Mouse (Mus musculus): ENCODE measurements at regions not wholly inside any gene's neighbourhood (a gene's known extent, or its start where the extent isn't known, plus 50 kb on each side); places are given as distances from the start of the nearest gene placed in this dataset.

GRCm38 (mm10) chr11:111281237-111282160 lies 215.5 kb downstream of the Kcnj2 start:
- no peak for DNase-seq

- no peak for DNase-seq
Observed at GRCm38 (mm10) chr11:111282283-111282682, 216.3 kb downstream of the Kcnj2 start.

GRCm38 (mm10) chr11:111290537-111290936 lies 224.6 kb downstream of the Kcnj2 start:
- no peak for DNase-seq

DNA sequence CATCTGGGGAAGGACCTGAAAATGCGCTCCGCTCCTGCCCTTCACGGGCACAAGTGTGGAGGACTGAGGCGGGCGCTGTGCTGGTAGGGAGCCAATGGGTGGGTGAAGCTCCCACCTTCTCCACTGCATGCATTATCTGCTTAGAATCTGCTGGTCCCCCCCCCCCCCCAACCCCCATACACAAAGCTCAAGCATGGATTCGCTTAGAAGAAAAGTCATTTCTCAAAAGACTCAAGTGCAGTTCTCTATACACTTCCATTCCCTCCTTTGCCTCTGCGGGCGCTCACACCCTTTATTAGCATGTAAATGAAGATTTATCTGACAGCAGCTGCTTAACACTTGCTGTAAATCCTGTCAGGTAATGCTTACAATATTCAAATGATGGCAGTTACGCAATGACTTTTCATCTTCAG lies 230.4 kb downstream of the Kcnj2 start:
- DNase-seq = no peak

DNA sequence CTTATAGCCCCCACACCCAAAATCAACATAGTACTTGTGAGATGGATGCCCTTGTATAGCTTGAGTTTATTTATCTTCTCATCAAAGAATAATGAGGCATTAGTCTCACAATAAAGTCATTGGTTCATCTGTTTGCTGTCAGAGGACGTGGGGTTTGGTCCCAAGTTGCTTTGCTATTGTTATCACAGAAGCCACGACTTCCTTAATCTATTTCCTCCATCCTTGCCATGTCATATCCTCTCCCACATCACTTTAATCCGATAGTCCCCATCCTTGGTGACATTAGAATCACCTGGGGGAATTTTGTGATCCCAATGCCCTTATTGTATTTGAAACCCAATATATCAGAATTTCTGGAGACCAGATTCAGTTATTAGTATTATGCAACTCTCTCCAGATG lies 246.8 kb downstream of the Kcnj2 start:
- no peak for DNase-seq

DNA sequence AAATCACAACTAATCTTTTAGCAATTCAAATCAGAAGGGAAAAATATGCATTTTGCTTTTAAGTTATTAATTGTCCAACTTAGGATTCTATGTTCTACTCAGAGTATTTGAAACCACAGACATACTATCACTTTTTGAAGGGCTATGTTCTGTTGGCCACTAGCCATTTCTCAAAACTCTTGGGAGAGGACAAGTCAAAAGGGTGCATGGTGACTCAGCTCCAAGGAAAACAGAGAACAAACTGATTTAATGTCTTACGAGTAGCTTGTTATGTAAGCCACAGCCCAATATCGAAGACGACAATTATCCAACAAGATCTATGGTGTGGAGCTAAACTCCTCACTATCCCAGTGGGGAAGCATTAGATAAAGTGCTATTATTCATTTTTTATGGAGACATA lies 247.6 kb downstream of the Kcnj2 start:
- DNase-seq = no peak

- DNase-seq = no peak
Observed at GRCm38 (mm10) chr11:111321576-111321975, 255.6 kb downstream of the Kcnj2 start.

- DNase-seq = no peak
Observed at GRCm38 (mm10) chr11:111324453-111325010, 258.6 kb downstream of the Kcnj2 start.

- no peak for DNase-seq
Observed at GRCm38 (mm10) chr11:111326915-111327314, 261.0 kb downstream of the Kcnj2 start.

- no peak for DNase-seq
Observed at GRCm38 (mm10) chr11:111328258-111328657, 262.3 kb downstream of the Kcnj2 start.

- DNase-seq = no peak
Observed at GRCm38 (mm10) chr11:111331592-111331991, 265.6 kb downstream of the Kcnj2 start.

GRCm38 (mm10) chr11:111333021-111333420 lies 267.1 kb downstream of the Kcnj2 start:
- no peak for DNase-seq

DNA sequence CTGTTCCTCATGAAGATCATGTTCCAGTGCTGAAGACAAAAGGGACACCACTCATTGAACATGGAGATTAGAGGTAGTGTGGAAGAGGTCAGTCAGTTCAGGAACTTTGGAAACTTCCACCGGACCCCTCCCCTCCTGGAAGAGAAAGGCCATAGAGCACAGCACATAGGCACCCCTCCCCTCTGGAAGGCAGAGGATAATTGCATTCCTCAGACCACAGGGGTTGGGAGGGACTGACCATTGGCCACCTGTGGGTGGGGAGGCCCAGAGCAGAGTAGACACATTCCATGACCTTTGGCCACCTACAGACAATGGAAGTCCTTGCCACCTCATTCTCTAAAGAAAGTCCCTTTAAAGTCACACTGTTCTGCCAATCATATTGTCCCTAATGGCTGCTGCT lies 281.6 kb downstream of the Kcnj2 start:
- no peak for DNase-seq

- no peak for DNase-seq
Observed at GRCm38 (mm10) chr11:111350028-111350427, 284.1 kb downstream of the Kcnj2 start.

DNA sequence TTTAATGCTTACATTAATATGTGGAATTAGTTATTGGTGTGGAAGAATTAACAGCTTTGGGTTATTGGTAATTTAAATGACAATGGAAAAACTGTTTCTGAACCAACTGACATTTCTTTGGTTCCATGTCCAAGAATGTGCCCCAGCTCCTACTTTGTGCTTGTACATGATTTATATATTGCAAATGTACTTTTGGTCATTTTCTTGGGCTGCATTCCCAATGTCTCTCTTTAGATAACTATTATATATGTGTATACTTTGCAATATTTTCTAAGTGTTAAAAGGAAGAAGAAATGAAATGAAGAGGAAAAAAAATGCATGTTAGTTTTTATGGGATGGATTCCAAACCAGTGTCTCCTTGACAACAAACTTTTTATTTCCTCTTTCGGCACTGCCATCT lies 297.4 kb downstream of the Kcnj2 start:
- DNase-seq = no peak

DNA sequence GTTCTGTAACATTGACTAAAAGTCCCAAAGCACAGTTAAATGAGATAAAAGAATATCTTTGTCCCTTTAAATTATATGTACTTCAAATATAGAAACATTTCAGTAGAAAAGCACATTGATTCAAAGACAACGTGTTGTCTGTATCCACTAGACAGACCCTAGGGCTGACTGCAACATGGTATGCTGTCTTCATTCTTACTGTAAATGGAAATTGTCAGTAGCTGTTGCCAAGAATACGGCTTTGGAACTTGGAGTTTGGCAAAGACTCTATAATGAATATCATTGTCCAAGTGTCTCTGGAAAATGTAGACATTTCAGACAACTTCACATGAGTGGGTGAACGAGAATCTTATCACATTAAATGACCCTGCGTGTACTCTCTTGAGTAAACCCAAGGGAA lies 311.2 kb downstream of the Kcnj2 start:
- DNase-seq = no peak

- DNase-seq = no peak
Observed at GRCm38 (mm10) chr11:111379842-111380241, 313.9 kb downstream of the Kcnj2 start.

GRCm38 (mm10) chr11:111398706-111399105 lies 332.7 kb downstream of the Kcnj2 start:
- DNase-seq = no peak

GRCm38 (mm10) chr11:111409266-111409665 lies 343.3 kb downstream of the Kcnj2 start:
- DNase-seq = no peak

GRCm38 (mm10) chr11:111424871-111425270 lies 358.9 kb downstream of the Kcnj2 start:
- DNase-seq = no peak

DNA sequence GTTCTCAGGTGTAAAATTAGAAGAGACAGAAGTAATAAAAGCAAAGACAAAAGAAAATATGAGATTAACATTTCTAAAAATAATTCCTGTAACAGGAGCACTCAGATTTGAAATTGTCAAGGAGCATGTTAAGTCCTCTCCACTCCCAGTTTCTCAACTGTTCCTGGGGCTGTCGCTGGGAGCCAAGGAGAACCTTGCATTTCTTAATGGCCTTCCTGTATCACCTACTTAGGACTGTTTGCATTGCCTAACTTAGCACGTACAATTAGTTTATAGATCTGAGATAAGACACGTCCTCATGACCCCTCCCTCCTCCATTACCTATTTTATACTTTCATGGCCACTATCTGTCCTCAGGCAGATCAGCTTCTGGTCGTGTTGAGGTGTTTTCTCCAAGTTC lies 360.8 kb downstream of the Kcnj2 start:
- no peak for DNase-seq

DNA sequence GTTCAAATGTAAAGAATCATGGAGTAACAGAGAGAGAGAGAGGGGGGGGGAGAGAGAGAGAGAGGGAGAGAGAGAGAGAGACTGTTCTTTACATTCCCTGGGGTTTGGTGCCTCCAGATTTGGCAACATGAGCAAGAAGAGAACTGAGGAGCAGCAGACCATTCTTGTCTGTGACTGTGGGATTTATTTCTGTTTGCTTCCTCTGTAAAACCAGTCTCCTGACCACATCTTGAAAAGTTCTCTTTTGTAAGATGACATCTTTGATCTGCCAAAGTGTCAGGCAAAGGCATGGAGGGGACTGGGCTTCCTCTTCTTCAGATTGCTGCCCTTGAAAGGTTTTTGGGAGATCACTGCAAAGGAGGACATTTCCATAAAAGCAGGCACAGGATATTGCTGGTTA lies 376.3 kb downstream of the Kcnj2 start:
- DNase-seq = no peak

DNA sequence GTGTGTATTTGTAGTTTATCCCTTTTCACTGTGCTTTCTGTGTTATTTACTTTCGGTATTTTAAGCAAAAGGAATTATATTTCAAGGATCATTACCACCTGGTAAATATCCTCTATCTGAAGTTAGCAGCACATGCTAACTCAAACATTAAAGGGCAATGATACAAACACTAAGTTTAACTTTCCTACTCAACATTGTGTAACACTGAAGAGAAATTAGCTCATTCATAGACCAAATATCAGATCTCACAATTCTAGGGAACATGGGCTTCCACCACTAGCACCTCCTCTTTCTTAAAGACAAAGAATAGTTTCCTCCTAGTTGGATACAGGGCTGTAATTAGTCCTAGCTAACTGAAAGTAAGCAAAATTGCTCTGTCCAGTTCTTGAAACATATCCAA lies 377.4 kb downstream of the Kcnj2 start:
- DNase-seq = no peak

- no peak for DNase-seq
Observed at GRCm38 (mm10) chr11:111444791-111445190, 378.8 kb downstream of the Kcnj2 start.

GRCm38 (mm10) chr11:111445764-111446163 lies 379.8 kb downstream of the Kcnj2 start:
- DNase-seq = no peak
